Mouse (Mus musculus) bone marrow, adult 2 months (tissue): ENCODE data around the gene Tbc1d1.

Experiments
- CTCF ChIP-seq: fragments of 200-500 bp; IDR thresholded peaks from 2 replicates; pipeline ENCODE4 v1.5.1; 2011; ENCODE audit warnings: low read length, control low read depth; ENCODE audit not compliant: control insufficient read depth, insufficient read depth
- POLR2A ChIP-seq: fragments of 200-500 bp; IDR thresholded peaks from 2 replicates; pipeline ENCODE4 v1.6.1; 2011; ENCODE audit warnings: low read depth, mild to moderate bottlenecking, control low read depth, low read length, borderline replicate concordance; ENCODE audit not compliant: control insufficient read depth

DNA sequence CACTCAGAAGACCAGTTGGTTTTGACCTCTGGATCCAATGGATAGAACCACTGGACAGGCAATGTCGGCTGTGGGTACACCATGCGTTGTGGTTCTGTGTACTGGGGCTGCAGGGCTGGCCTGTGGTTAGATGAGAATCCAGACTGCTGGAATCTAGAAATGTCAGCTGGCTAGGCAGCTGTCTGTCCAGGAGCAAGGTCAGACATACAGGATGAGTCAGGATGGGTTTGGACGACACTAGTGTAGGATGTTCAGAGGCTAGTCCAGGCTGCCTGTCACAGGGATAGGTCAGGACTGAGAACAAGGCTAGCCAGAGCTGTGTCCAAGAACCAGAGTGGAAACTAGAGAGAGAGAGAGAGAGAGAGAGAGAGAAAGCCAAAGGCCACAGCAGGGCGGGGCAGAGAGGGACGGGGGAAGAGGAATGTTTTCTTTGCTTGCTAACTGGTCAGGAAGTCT, 40.8 kb downstream of the Tbc1d1 start:
- TF ChIP-seq CTCF (no peak), POLR2A (no peak)
